Comparison of ENCODE assay signal across 10 mouse cellular contexts in genomic region chr10:80494732-80495131, GRCm38 (mm10). TPM values are rescaled to one million over a fixed set of nuclear protein-coding genes. Genes with fewer than 3 reads are reported as not detected.
DNase-seq lines count a peak whose midpoint lies in the region; ATAC-seq and TF ChIP-seq lines count a peak whose summit lies in the region.
"Had no signal": no experiment of that assay in that cellular context is flagged by ENCODE, and none has a peak within 500 bp of the region (broad histone marks: within the 10 kb centered on the region; RNA-seq: fewer than 3 reads in every experiment).

TSS of gene Onecut3 (plus strand) at chr10:80494835.

- H3K27ac ChIP-seq in kidney, adult 2 months (ENCODE audit: insufficient read depth, low read depth, low read length), result no peak within 1 kb of the TSS
- H3K27ac ChIP-seq in embryonic facial prominence, embryonic 10.5 days (replicated peaks), result no peak within 1 kb of the TSS
- peak within 1 kb of the TSS; percentile 58 for H3K27ac ChIP-seq in hindbrain, embryonic 11.5 days (ENCODE audit: low read depth, low read length)
- no peak within 1 kb of the TSS for H3K27ac ChIP-seq in liver, adult 2 months (replicated peaks; ENCODE audit: insufficient read depth, low read depth, low read length)
- H3K27ac ChIP-seq: macrophage had no signal

- peak; percentile 46; the same call in 1 of the 2 replicates for ATAC-seq in hindbrain, embryonic 11.5 days (ENCODE audit: low FRiP score)
- ATAC-seq in monocyte, adult 5-6 weeks (replicated peaks; ENCODE audit: insufficient number of reproducible peaks, low FRiP score, low TSS enrichment, poor library complexity, severe bottlenecking), result no peak
- ATAC-seq: Patski had no signal

- WGBS in kidney, adult 2 months, result 1% methylated on average over 36 of the region's 42 CpGs
- 1% methylated on average over 42 of the region's 42 CpGs for WGBS in embryonic facial prominence, embryonic 10.5 days
- 1% methylated on average over 42 of the region's 42 CpGs for WGBS in hindbrain, embryonic 11.5 days
- WGBS in liver, adult 2 months, result 3% methylated on average over 42 of the region's 42 CpGs

- no peak for TF ChIP-seq CTCF in kidney, adult 2 months (conservative IDR thresholded peaks at IDR 0.05; ENCODE audit: insufficient read depth, insufficient read length, low read depth, low read length)
- no peak for TF ChIP-seq CTCF in liver, adult 2 months (IDR thresholded peaks at IDR 0.05; ENCODE audit: low read depth, low read length)

- peak; percentile 41 for DNase-seq in kidney, adult 2 months
- DNase-seq in kidney, adult 9 months, result no peak
- peak; percentile 76 for DNase-seq in embryonic facial prominence, embryonic 10.5 days (ENCODE audit: low spot score)
- DNase-seq in hindbrain, embryonic 11.5 days (ENCODE audit: low spot score), result peak; percentile 71
- DNase-seq in liver, adult 2 months (ENCODE audit: extremely low read depth, low read depth, low spot score), result no peak
- peak; percentile 62 for DNase-seq in naive thymus-derived CD4-positive, alpha-beta T cell, adult 2 months (ENCODE audit: low read depth)
- DNase-seq in right cerebral cortex, postnatal 14 days, result no peak

- peaks cover 16% of the 10 kb centered on the region for H3K27me3 ChIP-seq in kidney, adult 2 months (replicated peaks; ENCODE audit: control insufficient read depth, insufficient read depth, low read length)
- peaks cover 100% of the 10 kb centered on the region for H3K27me3 ChIP-seq in embryonic facial prominence, embryonic 10.5 days (replicated peaks; ENCODE audit: low read depth, poor library complexity, severe bottlenecking)
- H3K27me3 ChIP-seq in hindbrain, embryonic 11.5 days (ENCODE audit: control insufficient read depth, insufficient read depth, low read length), result peaks cover 98% of the 10 kb centered on the region
- H3K27me3 ChIP-seq in liver, adult 2 months (ENCODE audit: control insufficient read depth, insufficient read depth, low read length), result peaks cover 46% of the 10 kb centered on the region

- H3K4me1 ChIP-seq in kidney, adult 2 months (ENCODE audit: control insufficient read depth, insufficient read depth, low read length), result no peaks in the 10 kb centered on the region
- peaks cover 41% of the 10 kb centered on the region for H3K4me1 ChIP-seq in embryonic facial prominence, embryonic 10.5 days
- peaks cover 13% of the 10 kb centered on the region for H3K4me1 ChIP-seq in hindbrain, embryonic 11.5 days (replicated peaks; ENCODE audit: control insufficient read depth, insufficient read depth, low read length)
- no peaks in the 10 kb centered on the region for H3K4me1 ChIP-seq in liver, adult 2 months (ENCODE audit: control insufficient read depth, insufficient read depth, low read length)

- H3K79me2 ChIP-seq in liver, adult 2 months (ENCODE audit: control insufficient read depth, insufficient read depth, low read length), result no peaks in the 10 kb centered on the region

- H3K4me3 ChIP-seq in kidney, adult 2 months (ENCODE audit: insufficient read depth, low read depth, low read length), result peak within 1 kb of the TSS; percentile 44; the same call in 1 of the 2 replicates
- peak within 1 kb of the TSS; percentile 56 for H3K4me3 ChIP-seq in embryonic facial prominence, embryonic 10.5 days
- H3K4me3 ChIP-seq in hindbrain, embryonic 11.5 days (ENCODE audit: low read depth, low read length), result peak within 1 kb of the TSS; percentile 40
- peak within 1 kb of the TSS; percentile 28; the same call in 1 of the 2 replicates for H3K4me3 ChIP-seq in liver, adult 2 months (ENCODE audit: insufficient read depth, low read depth, low read length)

- peak within 1 kb of the TSS; percentile 51 for H3K4me2 ChIP-seq in hindbrain, embryonic 11.5 days (replicated peaks; ENCODE audit: low read depth, low read length)

- TF ChIP-seq POLR2A in kidney, adult 2 months (IDR thresholded peaks at IDR 0.05; ENCODE audit: low read depth, low read length), result no peak
- no peak for TF ChIP-seq POLR2A in liver, adult 2 months (IDR thresholded peaks at IDR 0.05; ENCODE audit: extremely low read depth, insufficient read depth, low read length)

- H3K36me3 ChIP-seq in kidney, adult 2 months (ENCODE audit: control insufficient read depth, insufficient read depth, low read length), result no peaks in the 10 kb centered on the region
- H3K36me3 ChIP-seq in embryonic facial prominence, embryonic 10.5 days (replicated peaks), result no peaks in the 10 kb centered on the region
- no peaks in the 10 kb centered on the region for H3K36me3 ChIP-seq in hindbrain, embryonic 11.5 days (ENCODE audit: control insufficient read depth, insufficient read depth, low read length)
- H3K36me3 ChIP-seq in liver, adult 2 months (ENCODE audit: control insufficient read depth, insufficient read depth, low read length), result no peaks in the 10 kb centered on the region

- no peaks in the 10 kb centered on the region for H3K9me3 ChIP-seq in embryonic facial prominence, embryonic 10.5 days
- no peaks in the 10 kb centered on the region for H3K9me3 ChIP-seq in hindbrain, embryonic 11.5 days (ENCODE audit: control insufficient read depth, low read length)

- peak within 1 kb of the TSS; percentile 51 for H3K9ac ChIP-seq in hindbrain, embryonic 11.5 days (ENCODE audit: low read depth, low read length)
- H3K9ac ChIP-seq in liver, adult 2 months (ENCODE audit: low read depth, low read length), result no peak within 1 kb of the TSS

RNA-seq across cellular contexts. Expression of gene Onecut3, which starts in this region (rescaled TPM):
- polyA plus RNA-seq in kidney, adult 2 months (2012; rRNA removed), result 0.03 TPM in 1 of 2 replicates, not detected in the other
- 0.17 and 0.58 TPM in 2 replicates for polyA plus RNA-seq in embryonic facial prominence, embryonic 10.5 days (2016; fragmentation: Nextera tagmentation; extraction: Ambion mirVana)
- 2.1 and 3.5 TPM in 2 replicates for polyA plus RNA-seq in hindbrain, embryonic 11.5 days (2014; fragmentation: Nextera tagmentation; extraction: Ambion mirVana)
- total RNA-seq in liver, adult 2 months (2014; rRNA removed), result not detected in 2 replicates
- polyA plus RNA-seq in liver, adult 2 months (2012; rRNA removed), result not detected in 2 replicates
- not detected in 3 replicates for total RNA-seq in monocyte, adult 5-6 weeks (2017)
- polyA plus RNA-seq: macrophage, Patski had no signal

Comparison
In these comparisons a context has a peak if more than half of its experiments do, and no peak if none do; other contexts are left out.
1. Peak in DNase-seq and H3K4me3 ChIP-seq in kidney, adult 2 months; RNA of the gene not detected or under 1 TPM.
2. Peak in DNase-seq and H3K4me3 ChIP-seq in embryonic facial prominence, embryonic 10.5 days; RNA of the gene not detected or under 1 TPM.
3. DNase-seq: peak in hindbrain, embryonic 11.5 days (single experiment) and naive thymus-derived CD4-positive, alpha-beta T cell, adult 2 months (single experiment); none in kidney, adult 9 months (single experiment), liver, adult 2 months (single experiment) and right cerebral cortex, postnatal 14 days (single experiment).
4. Peak in every context shown above with its lines, with median percentiles within 50 percentile points of each other: H3K4me3 ChIP-seq.